29 mouse cellular contexts compared by ENCODE assay signal in the genomic region with DNA sequence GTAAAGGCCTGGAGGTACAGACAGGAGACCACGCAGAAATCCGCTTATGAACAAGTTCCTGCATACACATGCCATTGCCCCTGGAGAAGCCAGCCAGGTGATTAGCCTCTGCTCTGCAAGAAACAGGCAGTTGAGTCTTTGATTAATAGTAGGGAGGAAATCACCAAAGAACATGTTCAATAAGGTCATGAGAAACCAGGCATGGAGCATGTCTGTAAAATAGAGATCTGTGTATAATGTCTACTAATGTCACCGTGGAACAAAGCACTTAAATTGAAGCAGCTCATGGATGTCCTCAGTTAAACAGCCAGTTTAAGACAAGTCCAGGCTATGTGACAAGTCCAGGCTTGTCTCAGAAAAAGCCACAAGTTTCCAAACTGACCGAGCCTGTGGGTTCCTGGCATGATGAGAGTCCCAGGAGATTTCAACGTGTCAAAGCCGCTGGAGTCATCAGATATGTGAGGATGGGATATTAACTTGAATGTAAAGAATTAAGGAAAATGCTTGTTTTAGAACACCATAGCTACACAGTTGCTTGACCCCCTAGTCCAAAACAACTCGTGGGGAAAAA. TPM values are rescaled to one million over a fixed set of nuclear protein-coding genes. Genes with fewer than 3 reads are reported as not detected.
DNase-seq lines count a peak whose midpoint lies in the region; TF ChIP-seq lines count a peak whose summit lies in the region.
"Had no signal": no experiment of that assay in that cellular context is flagged by ENCODE, and none has a peak within 500 bp of the region (broad histone marks: within the 10 kb centered on the region; RNA-seq: fewer than 3 reads in every experiment).

No protein-coding gene starts in this region.

- DNase-seq in MEL (ENCODE audit: low read depth, low spot score): no peak
- DNase-seq in cerebellum, adult 8-10 months: no peak
- DNase-seq in cerebellum, adult 2 months: no peak
- DNase-seq in frontal cortex, postnatal 10 days (ENCODE audit: low spot score in 2 of 2): no peak
- DNase-seq: adrenal gland, adult 2 months; adrenal gland, postnatal 14 days; cerebellum, adult 11 months; cerebellum, adult 9-10 months; cerebellum, postnatal 14 days; gastrocnemius, postnatal 10 days; gastrocnemius, postnatal 36 days; heart, adult 11 months; heart, postnatal 10 days; heart, postnatal 36 days; kidney, adult 11 months; kidney, adult 8-10 months had no signal

- TF ChIP-seq EP300 in ES-Bruce4 (IDR thresholded peaks at IDR 0.05; ENCODE audit: insufficient read depth, low read depth, low read length) (no peak), MEL (IDR thresholded peaks at IDR 0.05; ENCODE audit: low read depth in 1 of 2, low read length in 2 of 2) (no peak)

- no peaks in the 10 kb centered on the region for H3K9me3 ChIP-seq in ES-Bruce4 (replicated peaks; ENCODE audit: control insufficient read depth, insufficient read depth, low read length, poor library complexity, severe bottlenecking)
- H3K9me3 ChIP-seq in MEL (replicated peaks; ENCODE audit: insufficient read depth, low read length): no peaks in the 10 kb centered on the region
- H3K9me3 ChIP-seq: embryonic facial prominence, embryonic 12.5 days; embryonic facial prominence, embryonic 15.5 days; forebrain, embryonic 12.5 days; forebrain, embryonic 15.5 days; heart, embryonic 12.5 days; heart, embryonic 15.5 days; hindbrain, embryonic 10.5 days; hindbrain, embryonic 13.5 days; intestine, embryonic 15.5 days had no signal

- TF ChIP-seq RAD21 in MEL (IDR thresholded peaks at IDR 0.05; ENCODE audit: low read depth, low read length): no peak

- H3K79me2 ChIP-seq in MEL (ENCODE audit: control insufficient read depth, insufficient read depth, low read length, poor library complexity): no peaks in the 10 kb centered on the region

- peak overlapping the region; percentile 31; the same call in 1 of the 2 replicates for H3K9ac ChIP-seq in ES-Bruce4 (ENCODE audit: low read depth, poor library complexity, severe bottlenecking)
- no peak overlapping the region for H3K9ac ChIP-seq in MEL (ENCODE audit: control insufficient read depth, low read depth, low read length, poor library complexity, severe bottlenecking)
- H3K9ac ChIP-seq: embryonic facial prominence, embryonic 12.5 days; embryonic facial prominence, embryonic 15.5 days; forebrain, embryonic 12.5 days; forebrain, embryonic 15.5 days; heart, embryonic 12.5 days; heart, embryonic 15.5 days; hindbrain, embryonic 13.5 days; intestine, embryonic 15.5 days had no signal

- H3K4me3 ChIP-seq in ES-Bruce4 (ENCODE audit: low read depth, low read length) (no peak overlapping the region), MEL (ENCODE audit: control insufficient read depth in 1 of 2, insufficient read depth in 1 of 2, low read depth in 2 of 2, low read length in 2 of 2) (no peak overlapping the region)
- no peak overlapping the region for H3K4me3 ChIP-seq in embryonic fibroblast, embryonic 13.5 days (ENCODE audit: insufficient read depth, low read length)
- H3K4me3 ChIP-seq in cerebellum, adult 2 months (replicated peaks; ENCODE audit: insufficient read depth, low read depth, low read length): no peak overlapping the region
- H3K4me3 ChIP-seq: embryonic facial prominence, embryonic 12.5 days; embryonic facial prominence, embryonic 15.5 days; erythroblast, embryonic 14.5 days; forebrain, embryonic 12.5 days; forebrain, embryonic 15.5 days; heart, embryonic 12.5 days; heart, embryonic 15.5 days; hindbrain, embryonic 10.5 days; hindbrain, embryonic 13.5 days; intestine, embryonic 15.5 days had no signal

- TF ChIP-seq POLR2A in ES-Bruce4 (IDR thresholded peaks at IDR 0.05; ENCODE audit: insufficient read depth, low read length) (no peak), MEL (IDR thresholded peaks at IDR 0.05; ENCODE audit: control insufficient read depth in 1 of 2, insufficient read depth in 1 of 2, low read depth in 1 of 2, low read length in 2 of 2, poor library complexity in 1 of 2) (peak in 1 of 2 experiments; percentile 33; a peak in 1 of 4 replicates)
- no peak for TF ChIP-seq POLR2A in embryonic fibroblast, embryonic 13.5 days (IDR thresholded peaks at IDR 0.05; ENCODE audit: low read depth, low read length)
- TF ChIP-seq POLR2A in cerebellum, adult 2 months (IDR thresholded peaks at IDR 0.05; ENCODE audit: borderline replicate concordance, insufficient read depth, low read length): no peak

- peaks cover 44% of the 10 kb centered on the region for H3K36me3 ChIP-seq in ES-Bruce4 (ENCODE audit: control insufficient read depth, insufficient read depth, low read length, poor library complexity, severe bottlenecking)
- peaks cover 0 to 16% of the 10 kb centered on the region in 2 experiments; a peak in 2 of 4 replicates for H3K36me3 ChIP-seq in MEL (ENCODE audit: control insufficient read depth in 1 of 2, insufficient read depth in 2 of 2, low read length in 2 of 2)

- WGBS in cerebellum, adult 2 months: 69% methylated on average over 7 of the region's 7 CpGs

- H3K27me3 ChIP-seq in ES-Bruce4 (ENCODE audit: control insufficient read depth, insufficient read depth, low read length, poor library complexity, severe bottlenecking) (no peaks in the 10 kb centered on the region), MEL (ENCODE audit: control insufficient read depth in 1 of 2, insufficient read depth in 2 of 2, low read length in 2 of 2) (no peaks in the 10 kb centered on the region)
- H3K27me3 ChIP-seq in cerebellum, adult 2 months (ENCODE audit: control insufficient read depth, insufficient read depth, low read length): no peaks in the 10 kb centered on the region
- H3K27me3 ChIP-seq: embryonic facial prominence, embryonic 12.5 days; embryonic facial prominence, embryonic 15.5 days; forebrain, embryonic 12.5 days; forebrain, embryonic 15.5 days; heart, embryonic 12.5 days; heart, embryonic 15.5 days; hindbrain, embryonic 13.5 days; intestine, embryonic 15.5 days; Patski had no signal

- H3K4me1 ChIP-seq in ES-Bruce4 (ENCODE audit: control insufficient read depth, insufficient read depth, low read length): no peaks in the 10 kb centered on the region
- H3K4me1 ChIP-seq in MEL (ENCODE audit: control insufficient read depth in 1 of 2, insufficient read depth in 2 of 2, low read length in 2 of 2): no peaks in the 10 kb centered on the region
- H3K4me1 ChIP-seq in embryonic fibroblast, embryonic 13.5 days (ENCODE audit: control insufficient read depth, insufficient read depth, low read length): no peaks in the 10 kb centered on the region
- peaks cover 8% of the 10 kb centered on the region for H3K4me1 ChIP-seq in cerebellum, adult 2 months (ENCODE audit: control insufficient read depth, insufficient read depth, low read length)
- H3K4me1 ChIP-seq: embryonic facial prominence, embryonic 12.5 days; heart, embryonic 12.5 days; heart, embryonic 15.5 days; intestine, embryonic 15.5 days had no signal

- H3K27ac ChIP-seq in ES-Bruce4 (ENCODE audit: insufficient read depth, low read length) (peak overlapping the region; percentile 32), MEL (ENCODE audit: control insufficient read depth, low read depth, low read length) (no peak overlapping the region)
- peak overlapping the region; percentile 27; the same call in 1 of the 2 replicates for H3K27ac ChIP-seq in embryonic fibroblast, embryonic 13.5 days (ENCODE audit: insufficient read depth, low read length)
- no peak overlapping the region for H3K27ac ChIP-seq in cerebellum, adult 2 months (ENCODE audit: insufficient read depth, low read length)
- H3K27ac ChIP-seq: embryonic facial prominence, embryonic 12.5 days; embryonic facial prominence, embryonic 15.5 days; forebrain, embryonic 12.5 days; forebrain, embryonic 15.5 days; heart, embryonic 15.5 days; hindbrain, embryonic 10.5 days; hindbrain, embryonic 13.5 days; intestine, embryonic 15.5 days had no signal

- TF ChIP-seq CTCF in ES-Bruce4 (IDR thresholded peaks at IDR 0.05; ENCODE audit: low read depth, low read length) (no peak), MEL (IDR thresholded peaks at IDR 0.05 in 2 of 3, conservative IDR thresholded peaks at IDR 0.05 in 1 of 3; ENCODE audit: control insufficient read depth in 1 of 3, insufficient read depth in 1 of 3, low read depth in 2 of 3, low read length in 3 of 3, poor library complexity in 1 of 3, severe bottlenecking in 1 of 3) (no peak)
- TF ChIP-seq CTCF in embryonic fibroblast, embryonic 13.5 days (IDR thresholded peaks at IDR 0.05; ENCODE audit: borderline replicate concordance, insufficient read depth, low read length): no peak
- no peak for TF ChIP-seq CTCF in cerebellum, adult 2 months (IDR thresholded peaks at IDR 0.05; ENCODE audit: borderline replicate concordance, insufficient read depth, low read depth, low read length)

RNA-seq across cellular contexts. Expression of a gene that starts 5.4 kb away (rescaled TPM):
- polyA plus RNA-seq in ES-Bruce4 (2011; ENCODE audit: insufficient read depth, insufficient read length, low read depth, missing spikeins): 37.9 and 38.8 TPM in 2 replicates
- total RNA-seq in MEL (2012; rRNA removed): 4.0 and 4.1 TPM in 2 replicates
- polyA plus RNA-seq in MEL (2012; ENCODE audit: insufficient read depth in 1 of 2, insufficient read length in 2 of 2, low read depth in 1 of 2, low replicate concordance in 2 of 2, missing spikeins in 1 of 2): 10 to 100 TPM in 1 of 2 experiments, not detected in 1; 20.5 TPM
- polyA plus RNA-seq in embryonic fibroblast, embryonic 13.5 days (2011; ENCODE audit: insufficient read length, low read depth, missing spikeins): 51.4 and 57.3 TPM in 2 replicates
- polyA plus RNA-seq in cerebellum, adult 2 months (2012; rRNA removed): 60.2 and 66.5 TPM in 2 replicates

RNA-seq across cellular contexts. Expression of a gene that starts 12.7 kb away (rescaled TPM):
- polyA plus RNA-seq in ES-Bruce4 (2011; ENCODE audit: insufficient read depth, insufficient read length, low read depth, missing spikeins): 86.6 and 94.0 TPM in 2 replicates
- 131 and 137 TPM in 2 replicates for total RNA-seq in MEL (2012; rRNA removed)
- 100 to 1,000 TPM in 1 of 2 experiments, 10 to 100 TPM in 1; 91.1 to 115 TPM for polyA plus RNA-seq in MEL (2012; ENCODE audit: insufficient read depth in 1 of 2, insufficient read length in 2 of 2, low read depth in 1 of 2, low replicate concordance in 2 of 2, missing spikeins in 1 of 2)
- polyA plus RNA-seq in embryonic fibroblast, embryonic 13.5 days (2011; ENCODE audit: insufficient read length, low read depth, missing spikeins): 53.8 and 61.5 TPM in 2 replicates
- polyA plus RNA-seq in cerebellum, adult 2 months (2012; rRNA removed): 52.4 and 53.3 TPM in 2 replicates

RNA-seq across cellular contexts. Expression of a gene that starts 23.9 kb away (rescaled TPM):
- 282 and 298 TPM in 2 replicates for polyA plus RNA-seq in ES-Bruce4 (2011; ENCODE audit: insufficient read depth, insufficient read length, low read depth, missing spikeins)
- 185 and 199 TPM in 2 replicates for total RNA-seq in MEL (2012; rRNA removed)
- 1,000 to 10,000 TPM in 1 of 2 experiments, 100 to 1,000 TPM in 1; 312 to 1,810 TPM for polyA plus RNA-seq in MEL (2012; ENCODE audit: insufficient read depth in 1 of 2, insufficient read length in 2 of 2, low read depth in 1 of 2, low replicate concordance in 2 of 2, missing spikeins in 1 of 2)
- polyA plus RNA-seq in embryonic fibroblast, embryonic 13.5 days (2011; ENCODE audit: insufficient read length, low read depth, missing spikeins): 448 and 450 TPM in 2 replicates
- polyA plus RNA-seq in cerebellum, adult 2 months (2012; rRNA removed): 1,156 and 1,178 TPM in 2 replicates

RNA-seq across cellular contexts. Expression of a gene that starts 37.0 kb away (rescaled TPM):
- polyA plus RNA-seq in ES-Bruce4 (2011; ENCODE audit: insufficient read depth, insufficient read length, low read depth, missing spikeins) (56.2 and 61.0 TPM in 2 replicates), MEL (2012; ENCODE audit: insufficient read depth in 1 of 2, insufficient read length in 2 of 2, low read depth in 1 of 2, low replicate concordance in 2 of 2, missing spikeins in 1 of 2) (10 to 100 TPM in 1 of 2 experiments, not detected in 1; 79.6 TPM)
- 42.0 and 46.5 TPM in 2 replicates for total RNA-seq in MEL (2012; rRNA removed)
- 50.9 and 53.2 TPM in 2 replicates for polyA plus RNA-seq in embryonic fibroblast, embryonic 13.5 days (2011; ENCODE audit: insufficient read length, low read depth, missing spikeins)
- polyA plus RNA-seq in cerebellum, adult 2 months (2012; rRNA removed): 107 and 112 TPM in 2 replicates

Comparison
In these comparisons a context has a peak if more than half of its experiments do, and no peak if none do; other contexts are left out.
1. H3K27ac ChIP-seq: peak in ES-Bruce4 (single experiment) and embryonic fibroblast, embryonic 13.5 days (single experiment); none in MEL (single experiment) and cerebellum, adult 2 months (single experiment).